Mouse (Mus musculus): ENCODE results near the gene Usp43. TPM values are rescaled to one million over a fixed set of nuclear protein-coding genes. Genes with fewer than 3 reads are reported as not detected.

Usp43 gene
- polyA plus RNA-seq, 1 experiment from 2014 or later, result 3.0 TPM

GRCm38 (mm10) chr11:67853996-67854395 is 68.0 kb downstream of the Usp43 start:
- H3K4me2 ChIP-seq (replicated peaks; ENCODE audit: low read depth, low read length), result no peak overlapping the region
- peak; percentile 67 for ATAC-seq

GRCm38 (mm10) chr11:67851770-67852169 is 70.2 kb downstream of the Usp43 start:
- Histone ChIP-seq H3K4me3 (ENCODE audit: low read depth, low read length) (no peak overlapping the region), H3K27me3 (replicated peaks; ENCODE audit: insufficient read depth, low read length) (no peaks in the 10 kb centered on the region), H3K4me1 (ENCODE audit: insufficient read depth, low read depth, low read length) (no peaks in the 10 kb centered on the region), H3K9ac (replicated peaks; ENCODE audit: low read depth) (no peak overlapping the region), H3K36me3 (ENCODE audit: insufficient read depth, low read length) (no peaks in the 10 kb centered on the region), H3K9me3 (ENCODE audit: low read length) (no peaks in the 10 kb centered on the region), H3K27ac (ENCODE audit: low read length) (no peak overlapping the region), H3K4me2 (replicated peaks; ENCODE audit: low read depth, low read length) (no peak overlapping the region)
- ATAC-seq (peak; percentile 58), DNase-seq (ENCODE audit: low spot score) (peak; percentile 80)
- WGBS, result 37% methylated on average over 5 of the region's 5 CpGs
- TF ChIP-seq CTCF (IDR thresholded peaks at IDR 0.05) (no peak), EP300 (IDR thresholded peaks at IDR 0.05) (peak; percentile 30; the same call in 1 of the 2 replicates)

More at GRCm38 (mm10) chr11:67853996-67854395, 68.0 kb downstream of the Usp43 start:
- WGBS, result 23% methylated on average over 6 of the region's 6 CpGs
- Histone ChIP-seq H3K9me3 (ENCODE audit: low read length) (no peaks in the 10 kb centered on the region), H3K27me3 (replicated peaks; ENCODE audit: insufficient read depth, low read length) (no peaks in the 10 kb centered on the region), H3K4me3 (ENCODE audit: low read depth, low read length) (no peak overlapping the region), H3K9ac (replicated peaks; ENCODE audit: low read depth) (no peak overlapping the region), H3K27ac (ENCODE audit: low read length) (0 out of 2 replicates have a peak overlapping the region, but pooled peaks have one; percentile 3), H3K4me1 (ENCODE audit: insufficient read depth, low read depth, low read length) (no peaks in the 10 kb centered on the region), H3K36me3 (ENCODE audit: insufficient read depth, low read length) (no peaks in the 10 kb centered on the region)
- TF ChIP-seq EP300 (IDR thresholded peaks at IDR 0.05) (no peak), CTCF (IDR thresholded peaks at IDR 0.05) (no peak)
- peak; percentile 53 for DNase-seq (ENCODE audit: low spot score)

GRCm38 (mm10) chr11:67845193-67845592 is 76.8 kb downstream of the Usp43 start:
- no peaks in the 10 kb centered on the region for H3K36me3 ChIP-seq (ENCODE audit: insufficient read depth, low read length)
- H3K4me3 ChIP-seq (ENCODE audit: low read depth, low read length), result no peak overlapping the region
- H3K4me1 ChIP-seq (ENCODE audit: insufficient read depth, low read depth, low read length), result no peaks in the 10 kb centered on the region
- ATAC-seq (no peak), DNase-seq (ENCODE audit: low spot score) (no peak)
- H3K9ac ChIP-seq (replicated peaks; ENCODE audit: low read depth), result no peak overlapping the region
- WGBS, result 79% methylated on average over 4 of the region's 4 CpGs
- H3K27ac ChIP-seq (ENCODE audit: low read length), result no peak overlapping the region
- no peak overlapping the region for H3K4me2 ChIP-seq (replicated peaks; ENCODE audit: low read depth, low read length)
- TF ChIP-seq EP300 (IDR thresholded peaks at IDR 0.05) (no peak), CTCF (IDR thresholded peaks at IDR 0.05) (no peak)
- no peaks in the 10 kb centered on the region for H3K9me3 ChIP-seq (ENCODE audit: low read length)
- H3K27me3 ChIP-seq (replicated peaks; ENCODE audit: insufficient read depth, low read length), result no peaks in the 10 kb centered on the region

GRCm38 (mm10) chr11:67839810-67840209 is 82.1 kb downstream of the Usp43 start:
- Histone ChIP-seq H3K4me2 (replicated peaks; ENCODE audit: low read depth, low read length) (no peak overlapping the region), H3K27ac (ENCODE audit: low read length) (no peak overlapping the region), H3K9me3 (ENCODE audit: low read length) (no peaks in the 10 kb centered on the region), H3K4me3 (ENCODE audit: low read depth, low read length) (no peak overlapping the region), H3K4me1 (ENCODE audit: insufficient read depth, low read depth, low read length) (no peaks in the 10 kb centered on the region), H3K36me3 (ENCODE audit: insufficient read depth, low read length) (no peaks in the 10 kb centered on the region), H3K9ac (replicated peaks; ENCODE audit: low read depth) (no peak overlapping the region), H3K27me3 (replicated peaks; ENCODE audit: insufficient read depth, low read length) (no peaks in the 10 kb centered on the region)
- 52% methylated on average over 1 of the region's 1 CpGs for WGBS
- no peak for DNase-seq (ENCODE audit: low spot score)
- ATAC-seq, result no peak
- TF ChIP-seq EP300 (IDR thresholded peaks at IDR 0.05) (no peak), CTCF (IDR thresholded peaks at IDR 0.05) (no peak)

- Histone ChIP-seq H3K36me3 (ENCODE audit: insufficient read depth, low read length) (no peaks in the 10 kb centered on the region), H3K27ac (ENCODE audit: low read length) (0 out of 2 replicates have a peak overlapping the region, but pooled peaks have one; percentile 33), H3K9ac (replicated peaks; ENCODE audit: low read depth) (no peak overlapping the region), H3K27me3 (replicated peaks; ENCODE audit: insufficient read depth, low read length) (no peaks in the 10 kb centered on the region), H3K4me3 (ENCODE audit: low read depth, low read length) (no peak overlapping the region), H3K4me1 (ENCODE audit: insufficient read depth, low read depth, low read length) (no peaks in the 10 kb centered on the region), H3K4me2 (replicated peaks; ENCODE audit: low read depth, low read length) (no peak overlapping the region), H3K9me3 (ENCODE audit: low read length) (no peaks in the 10 kb centered on the region)
- TF ChIP-seq EP300 (IDR thresholded peaks at IDR 0.05) (peak; percentile 86), CTCF (IDR thresholded peaks at IDR 0.05) (no peak)
- peak; percentile 86 for DNase-seq (ENCODE audit: low spot score)
- ATAC-seq, result peak; percentile 99
- WGBS, result 56% methylated on average over 10 of the region's 10 CpGs
Measured at GRCm38 (mm10) chr11:67835408-67836078, 86.4 kb downstream of the Usp43 start.

GRCm38 (mm10) chr11:67831820-67832219 is 90.1 kb downstream of the Usp43 start:
- H3K4me3 ChIP-seq (ENCODE audit: low read depth, low read length), result no peak overlapping the region
- H3K4me2 ChIP-seq (replicated peaks; ENCODE audit: low read depth, low read length), result no peak overlapping the region
- no peaks in the 10 kb centered on the region for H3K36me3 ChIP-seq (ENCODE audit: insufficient read depth, low read length)
- H3K9ac ChIP-seq (replicated peaks; ENCODE audit: low read depth), result no peak overlapping the region
- ATAC-seq (no peak), DNase-seq (ENCODE audit: low spot score) (peak; percentile 32)
- no peak overlapping the region for H3K27ac ChIP-seq (ENCODE audit: low read length)
- WGBS, result 51% methylated on average over 5 of the region's 5 CpGs
- H3K4me1 ChIP-seq (ENCODE audit: insufficient read depth, low read depth, low read length), result no peaks in the 10 kb centered on the region
- no peaks in the 10 kb centered on the region for H3K27me3 ChIP-seq (replicated peaks; ENCODE audit: insufficient read depth, low read length)
- no peaks in the 10 kb centered on the region for H3K9me3 ChIP-seq (ENCODE audit: low read length)
- TF ChIP-seq CTCF (IDR thresholded peaks at IDR 0.05) (no peak), EP300 (IDR thresholded peaks at IDR 0.05) (no peak)
